Mouse (Mus musculus): ENCODE results near the gene Emilin2. TPM values are rescaled to one million over a fixed set of nuclear protein-coding genes. Genes with fewer than 3 reads are reported as not detected.

Gene Emilin2
- polyA plus RNA-seq, 1 experiment from 2014 or later: 1.4 TPM

- WGBS: 79% methylated on average over 13 of the region's 13 CpGs
- DNase-seq (ENCODE audit: low spot score) (no peak), ATAC-seq (ENCODE audit: low FRiP score, low TSS enrichment) (no peak)
- no peak overlapping the region for H3K9ac ChIP-seq (ENCODE audit: low read length)
- H3K4me1 ChIP-seq (replicated peaks; ENCODE audit: control insufficient read depth, insufficient read depth): no peaks in the 10 kb centered on the region
- H3K4me3 ChIP-seq (ENCODE audit: low read depth, low read length): no peak overlapping the region
- H3K9me3 ChIP-seq (ENCODE audit: control insufficient read depth, low read length): no peaks in the 10 kb centered on the region
- no peak overlapping the region for H3K4me2 ChIP-seq (replicated peaks; ENCODE audit: low read depth)
- no peak overlapping the region for H3K27ac ChIP-seq (replicated peaks)
- no peaks in the 10 kb centered on the region for H3K27me3 ChIP-seq (ENCODE audit: control insufficient read depth, insufficient read depth, low read length)
- no peak for TF ChIP-seq EP300 (optimal IDR thresholded peaks at IDR 0.05)
- no peak for TF ChIP-seq CTCF (IDR thresholded peaks at IDR 0.05; ENCODE audit: low read depth)
- no peaks in the 10 kb centered on the region for H3K36me3 ChIP-seq (ENCODE audit: control insufficient read depth, insufficient read depth, low read length)
These were observed 54.8 kb downstream of the Emilin2 start for GRCm38 (mm10) chr17:71256806-71257536.

- H3K4me3 ChIP-seq (ENCODE audit: low read depth, low read length): no peak overlapping the region
- H3K9me3 ChIP-seq (ENCODE audit: control insufficient read depth, low read length): no peaks in the 10 kb centered on the region
- no peaks in the 10 kb centered on the region for H3K4me1 ChIP-seq (replicated peaks; ENCODE audit: control insufficient read depth, insufficient read depth)
- no peak overlapping the region for H3K27ac ChIP-seq (replicated peaks)
- H3K4me2 ChIP-seq (replicated peaks; ENCODE audit: low read depth): no peak overlapping the region
- no peak for TF ChIP-seq EP300 (optimal IDR thresholded peaks at IDR 0.05)
- no peak for TF ChIP-seq CTCF (IDR thresholded peaks at IDR 0.05; ENCODE audit: low read depth)
- no peaks in the 10 kb centered on the region for H3K27me3 ChIP-seq (ENCODE audit: control insufficient read depth, insufficient read depth, low read length)
- no peak for DNase-seq (ENCODE audit: low spot score)
- ATAC-seq (ENCODE audit: low FRiP score, low TSS enrichment): no peak
- H3K36me3 ChIP-seq (ENCODE audit: control insufficient read depth, insufficient read depth, low read length): no peaks in the 10 kb centered on the region
- 77% methylated on average over 14 of the region's 14 CpGs for WGBS
- no peak overlapping the region for H3K9ac ChIP-seq (ENCODE audit: low read length)
These were observed 55.6 kb downstream of the Emilin2 start for GRCm38 (mm10) chr17:71256068-71256615.

- Histone ChIP-seq H3K36me3 (ENCODE audit: control insufficient read depth, insufficient read depth, low read length) (no peaks in the 10 kb centered on the region), H3K27ac (replicated peaks) (no peak overlapping the region)
- 59% methylated on average over 6 of the region's 6 CpGs for WGBS
These were observed 57.0 kb downstream of the Emilin2 start for GRCm38 (mm10) chr17:71254736-71255135.

GRCm38 (mm10) chr17:71254106-71254505, 57.7 kb downstream of the Emilin2 start:
- Histone ChIP-seq H3K9me3 (ENCODE audit: control insufficient read depth, low read length) (no peaks in the 10 kb centered on the region), H3K27ac (replicated peaks) (no peak overlapping the region)

More at GRCm38 (mm10) chr17:71254736-71255135, 57.0 kb downstream of the Emilin2 start:
- Histone ChIP-seq H3K4me3 (ENCODE audit: low read depth, low read length) (no peak overlapping the region), H3K9me3 (ENCODE audit: control insufficient read depth, low read length) (no peaks in the 10 kb centered on the region), H3K27me3 (ENCODE audit: control insufficient read depth, insufficient read depth, low read length) (no peaks in the 10 kb centered on the region), H3K9ac (ENCODE audit: low read length) (no peak overlapping the region), H3K4me2 (replicated peaks; ENCODE audit: low read depth) (no peak overlapping the region), H3K4me1 (replicated peaks; ENCODE audit: control insufficient read depth, insufficient read depth) (no peaks in the 10 kb centered on the region; the same call in 1 of the 2 replicates)
- no peak for ATAC-seq (ENCODE audit: low FRiP score, low TSS enrichment)
- TF ChIP-seq CTCF (IDR thresholded peaks at IDR 0.05; ENCODE audit: low read depth): peak; percentile 72
- no peak for TF ChIP-seq EP300 (optimal IDR thresholded peaks at IDR 0.05)
- peak; percentile 45 for DNase-seq (ENCODE audit: low spot score)

GRCm38 (mm10) chr17:71253391-71253790, 58.4 kb downstream of the Emilin2 start:
- no peaks in the 10 kb centered on the region; the same call in 1 of the 2 replicates for H3K4me1 ChIP-seq (replicated peaks; ENCODE audit: control insufficient read depth, insufficient read depth)
- H3K36me3 ChIP-seq (ENCODE audit: control insufficient read depth, insufficient read depth, low read length): no peaks in the 10 kb centered on the region; the same call in 1 of the 2 replicates
- ATAC-seq (ENCODE audit: low FRiP score, low TSS enrichment) (no peak), DNase-seq (ENCODE audit: low spot score) (no peak)
- no peak overlapping the region for H3K4me2 ChIP-seq (replicated peaks; ENCODE audit: low read depth)
- WGBS: 81% methylated on average over 2 of the region's 2 CpGs
- no peaks in the 10 kb centered on the region for H3K9me3 ChIP-seq (ENCODE audit: control insufficient read depth, low read length)
- H3K27ac ChIP-seq (replicated peaks): no peak overlapping the region
- H3K27me3 ChIP-seq (ENCODE audit: control insufficient read depth, insufficient read depth, low read length): no peaks in the 10 kb centered on the region
- H3K9ac ChIP-seq (ENCODE audit: low read length): no peak overlapping the region
- no peak overlapping the region for H3K4me3 ChIP-seq (ENCODE audit: low read depth, low read length)
- TF ChIP-seq CTCF (IDR thresholded peaks at IDR 0.05; ENCODE audit: low read depth) (no peak), EP300 (optimal IDR thresholded peaks at IDR 0.05) (no peak)

More at GRCm38 (mm10) chr17:71254106-71254505, 57.7 kb downstream of the Emilin2 start:
- 75% methylated on average over 5 of the region's 5 CpGs for WGBS
- H3K9ac ChIP-seq (ENCODE audit: low read length): no peak overlapping the region
- H3K4me2 ChIP-seq (replicated peaks; ENCODE audit: low read depth): no peak overlapping the region
- DNase-seq (ENCODE audit: low spot score) (peak; percentile 38), ATAC-seq (ENCODE audit: low FRiP score, low TSS enrichment) (no peak)
- TF ChIP-seq EP300 (optimal IDR thresholded peaks at IDR 0.05) (no peak), CTCF (IDR thresholded peaks at IDR 0.05; ENCODE audit: low read depth) (no peak)
- H3K27me3 ChIP-seq (ENCODE audit: control insufficient read depth, insufficient read depth, low read length): no peaks in the 10 kb centered on the region
- H3K4me1 ChIP-seq (replicated peaks; ENCODE audit: control insufficient read depth, insufficient read depth): no peaks in the 10 kb centered on the region; the same call in 1 of the 2 replicates
- H3K4me3 ChIP-seq (ENCODE audit: low read depth, low read length): no peak overlapping the region
- H3K36me3 ChIP-seq (ENCODE audit: control insufficient read depth, insufficient read depth, low read length): no peaks in the 10 kb centered on the region; the same call in 1 of the 2 replicates

GRCm38 (mm10) chr17:71252101-71252500, 59.7 kb downstream of the Emilin2 start:
- ATAC-seq (ENCODE audit: low FRiP score, low TSS enrichment) (no peak), DNase-seq (ENCODE audit: low spot score) (no peak)
- peaks cover 8% of the 10 kb centered on the region for H3K36me3 ChIP-seq (ENCODE audit: control insufficient read depth, insufficient read depth, low read length)
- TF ChIP-seq EP300 (optimal IDR thresholded peaks at IDR 0.05) (no peak), CTCF (IDR thresholded peaks at IDR 0.05; ENCODE audit: low read depth) (no peak)
- H3K9ac ChIP-seq (ENCODE audit: low read length): no peak overlapping the region
- no peak overlapping the region for H3K4me3 ChIP-seq (ENCODE audit: low read depth, low read length)
- no peak overlapping the region for H3K4me2 ChIP-seq (replicated peaks; ENCODE audit: low read depth)
- H3K27me3 ChIP-seq (ENCODE audit: control insufficient read depth, insufficient read depth, low read length): no peaks in the 10 kb centered on the region
- H3K4me1 ChIP-seq (replicated peaks; ENCODE audit: control insufficient read depth, insufficient read depth): no peaks in the 10 kb centered on the region; the same call in 1 of the 2 replicates
- no peak overlapping the region for H3K27ac ChIP-seq (replicated peaks)
- H3K9me3 ChIP-seq (ENCODE audit: control insufficient read depth, low read length): no peaks in the 10 kb centered on the region
- WGBS: 83% methylated on average over 9 of the region's 9 CpGs
